1 mouse cellular context compared by ENCODE assay signal in the genomic region with DNA sequence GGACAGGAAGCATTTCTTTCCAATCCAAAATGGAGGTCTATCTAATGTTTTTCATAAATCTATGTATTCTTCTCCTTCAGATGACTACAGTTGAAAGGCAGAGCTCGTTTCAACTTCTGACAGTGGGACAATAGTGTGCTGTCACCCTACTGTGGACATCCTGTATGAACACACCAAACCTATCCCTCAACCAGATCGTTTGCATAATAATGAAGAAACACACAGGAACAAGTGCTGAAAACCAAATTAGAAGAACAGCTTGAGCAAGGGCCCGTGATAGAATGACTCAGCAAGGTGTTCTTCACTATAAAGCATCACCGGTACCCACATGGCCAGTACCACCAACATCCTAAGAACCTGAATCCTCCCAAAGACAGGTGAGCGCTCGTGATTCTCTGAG. TPM values are rescaled to one million over a fixed set of nuclear protein-coding genes. Genes with fewer than 3 reads are reported as not detected.
"Had no signal": no experiment of that assay in that cellular context is flagged by ENCODE, and none has a peak within 500 bp of the region (broad histone marks: within the 10 kb centered on the region; RNA-seq: fewer than 3 reads in every experiment).

No protein-coding gene starts in this region.

RNA-seq across cellular contexts. Expression of a gene that starts 33.2 kb away (rescaled TPM):
- total RNA-seq: neutrophil, adult 5-6 weeks had no signal
